ENCODE assay signal across 19 mouse cellular contexts in the genomic region with DNA sequence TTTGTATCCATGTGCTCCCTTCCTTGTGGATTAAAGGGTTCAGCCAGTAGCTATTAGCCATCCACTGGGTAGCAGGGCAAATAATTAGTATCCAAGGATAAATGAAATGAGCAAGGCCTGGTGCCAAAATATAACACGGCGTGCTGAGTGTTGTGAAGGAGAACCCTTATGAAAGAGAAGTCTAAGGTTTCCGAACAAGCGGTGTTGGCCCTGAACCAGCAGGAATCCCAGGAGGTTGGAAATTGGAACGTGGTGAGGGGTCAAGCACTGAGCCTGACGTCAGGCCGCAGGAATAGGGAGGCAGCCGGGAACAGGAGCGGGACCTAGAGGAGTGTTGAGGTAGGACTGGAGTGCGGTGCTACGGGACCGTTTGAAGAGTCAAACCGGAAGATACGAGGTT. TPM values are rescaled to one million over a fixed set of nuclear protein-coding genes. Genes with fewer than 3 reads are reported as not detected.
DNase-seq lines count a peak whose midpoint lies in the region; ATAC-seq and TF ChIP-seq lines count a peak whose summit lies in the region.
"Had no signal": no experiment of that assay in that cellular context is flagged by ENCODE, and none has a peak within 500 bp of the region (broad histone marks: within the 10 kb centered on the region; RNA-seq: fewer than 3 reads in every experiment).

No protein-coding gene starts in this region.

- H3K4me1 ChIP-seq in embryonic facial prominence, embryonic 12.5 days, result no peaks in the 10 kb centered on the region
- H3K4me1 ChIP-seq in embryonic facial prominence, embryonic 10.5 days, result no peaks in the 10 kb centered on the region
- H3K4me1 ChIP-seq in heart, postnatal 0 days (ENCODE audit: control insufficient read depth, insufficient read depth), result no peaks in the 10 kb centered on the region
- peaks cover 12% of the 10 kb centered on the region for H3K4me1 ChIP-seq in testis, adult 2 months (ENCODE audit: control insufficient read depth, insufficient read depth, low read length)
- no peaks in the 10 kb centered on the region for H3K4me1 ChIP-seq in liver, postnatal 0 days (ENCODE audit: insufficient read depth)
- H3K4me1 ChIP-seq: embryonic facial prominence, embryonic 13.5 days; kidney, embryonic 15.5 days; megakaryocyte, embryonic 14.5 days; neural tube, embryonic 13.5 days; stomach, embryonic 15.5 days had no signal

- no peak overlapping the region for H3K4me2 ChIP-seq in embryonic facial prominence, embryonic 12.5 days (replicated peaks)
- no peak overlapping the region for H3K4me2 ChIP-seq in heart, postnatal 0 days (ENCODE audit: low read depth, low read length)
- H3K4me2 ChIP-seq in liver, postnatal 0 days (ENCODE audit: low read depth, low read length), result no peak overlapping the region
- H3K4me2 ChIP-seq: embryonic facial prominence, embryonic 13.5 days; heart, embryonic 11.5 days; kidney, embryonic 15.5 days; neural tube, embryonic 13.5 days; stomach, embryonic 15.5 days had no signal

- peaks cover 34% of the 10 kb centered on the region for H3K36me3 ChIP-seq in embryonic facial prominence, embryonic 12.5 days
- H3K36me3 ChIP-seq in embryonic facial prominence, embryonic 10.5 days (replicated peaks), result peaks cover 97% of the 10 kb centered on the region
- H3K36me3 ChIP-seq in heart, postnatal 0 days (replicated peaks; ENCODE audit: control insufficient read depth, insufficient read depth, low read length), result peaks cover 25% of the 10 kb centered on the region
- no peaks in the 10 kb centered on the region for H3K36me3 ChIP-seq in testis, adult 2 months (ENCODE audit: control insufficient read depth, insufficient read depth, low read length)
- H3K36me3 ChIP-seq in liver, postnatal 0 days (replicated peaks; ENCODE audit: insufficient read depth, low read length), result 0 out of 2 replicates have a peak, but pooled peaks cover 4% of the 10 kb centered on the region
- H3K36me3 ChIP-seq: stomach, embryonic 15.5 days had no signal

- TF ChIP-seq CTCF in heart, postnatal 0 days (IDR thresholded peaks at IDR 0.05; ENCODE audit: low read depth), result no peak
- TF ChIP-seq CTCF in testis, adult 2 months (IDR thresholded peaks at IDR 0.05; ENCODE audit: control insufficient read depth, insufficient read depth, insufficient replicate concordance, low read depth, low read length), result no peak
- TF ChIP-seq CTCF in liver, postnatal 0 days (IDR thresholded peaks at IDR 0.05; ENCODE audit: low read depth), result no peak

- no peak for DNase-seq in embryonic facial prominence, embryonic 10.5 days (ENCODE audit: low spot score)
- DNase-seq in heart, postnatal 0 days (ENCODE audit: low spot score), result no peak
- DNase-seq in heart, adult 18-20 months, result no peak
- no peak for DNase-seq in testis, postnatal 14 days (ENCODE audit: low spot score)
- DNase-seq in liver, postnatal 0 days, result no peak
- DNase-seq: cerebellum, adult 9-11 months; liver; midbrain, embryonic 14.5 days had no signal

- no peak overlapping the region for H3K27ac ChIP-seq in embryonic facial prominence, embryonic 12.5 days
- H3K27ac ChIP-seq in embryonic facial prominence, embryonic 10.5 days (replicated peaks), result no peak overlapping the region
- no peak overlapping the region for H3K27ac ChIP-seq in heart, postnatal 0 days (ENCODE audit: low read depth)
- no peak overlapping the region for H3K27ac ChIP-seq in testis, adult 2 months (ENCODE audit: control insufficient read depth, insufficient read depth, low read depth, low read length)
- H3K27ac ChIP-seq in liver, postnatal 0 days (ENCODE audit: low read depth), result no peak overlapping the region
- H3K27ac ChIP-seq: embryonic facial prominence, embryonic 13.5 days; kidney, embryonic 15.5 days; neural tube, embryonic 13.5 days; stomach, embryonic 15.5 days had no signal

- H3K4me3 ChIP-seq in embryonic facial prominence, embryonic 12.5 days, result no peak overlapping the region
- H3K4me3 ChIP-seq in embryonic facial prominence, embryonic 10.5 days, result no peak overlapping the region
- H3K4me3 ChIP-seq in heart, postnatal 0 days (ENCODE audit: low read depth, low read length), result no peak overlapping the region
- H3K4me3 ChIP-seq in testis, adult 2 months (ENCODE audit: control insufficient read depth, low read depth, low read length), result peak overlapping the region; percentile 19
- no peak overlapping the region for H3K4me3 ChIP-seq in liver, postnatal 0 days (ENCODE audit: low read depth, low read length)
- H3K4me3 ChIP-seq: embryonic facial prominence, embryonic 13.5 days; kidney, embryonic 15.5 days; megakaryocyte, embryonic 14.5 days; neural tube, embryonic 13.5 days; stomach, embryonic 15.5 days had no signal

- no peaks in the 10 kb centered on the region for H3K27me3 ChIP-seq in embryonic facial prominence, embryonic 12.5 days
- H3K27me3 ChIP-seq in embryonic facial prominence, embryonic 10.5 days (replicated peaks; ENCODE audit: low read depth, poor library complexity, severe bottlenecking), result no peaks in the 10 kb centered on the region
- H3K27me3 ChIP-seq in heart, postnatal 0 days (ENCODE audit: control insufficient read depth, insufficient read depth, low read length), result no peaks in the 10 kb centered on the region
- H3K27me3 ChIP-seq in testis, adult 2 months (ENCODE audit: control insufficient read depth, insufficient read depth, low read length), result no peaks in the 10 kb centered on the region
- H3K27me3 ChIP-seq in liver, postnatal 0 days (ENCODE audit: insufficient read depth, low read length), result no peaks in the 10 kb centered on the region
- H3K27me3 ChIP-seq: CH12.LX; embryonic facial prominence, embryonic 13.5 days; kidney, embryonic 15.5 days; megakaryocyte, embryonic 14.5 days; neural tube, embryonic 13.5 days; stomach, embryonic 15.5 days had no signal

- no peaks in the 10 kb centered on the region for H3K9me3 ChIP-seq in embryonic facial prominence, embryonic 12.5 days
- no peaks in the 10 kb centered on the region for H3K9me3 ChIP-seq in embryonic facial prominence, embryonic 10.5 days
- H3K9me3 ChIP-seq in heart, postnatal 0 days (replicated peaks; ENCODE audit: control insufficient read depth, low read length), result no peaks in the 10 kb centered on the region
- no peaks in the 10 kb centered on the region for H3K9me3 ChIP-seq in liver, postnatal 0 days (ENCODE audit: low read length)
- H3K9me3 ChIP-seq: embryonic facial prominence, embryonic 13.5 days; kidney, embryonic 15.5 days; megakaryocyte, embryonic 14.5 days; neural tube, embryonic 13.5 days; stomach, embryonic 15.5 days had no signal

- WGBS in embryonic facial prominence, embryonic 12.5 days, result 80% methylated on average over 14 of the region's 14 CpGs
- WGBS in embryonic facial prominence, embryonic 10.5 days, result 92% methylated on average over 14 of the region's 14 CpGs
- WGBS in heart, postnatal 0 days, result 62% methylated on average over 14 of the region's 14 CpGs
- WGBS in liver, postnatal 0 days (ENCODE audit: insufficient replicate concordance), result 89% methylated on average over 14 of the region's 14 CpGs

- TF ChIP-seq EP300 in heart, postnatal 0 days (IDR thresholded peaks at IDR 0.05; ENCODE audit: low read depth), result no peak
- no peak for TF ChIP-seq EP300 in liver, postnatal 0 days (IDR thresholded peaks at IDR 0.05; ENCODE audit: low read depth)

- no peak overlapping the region for H3K9ac ChIP-seq in embryonic facial prominence, embryonic 12.5 days
- no peak overlapping the region for H3K9ac ChIP-seq in heart, postnatal 0 days (replicated peaks; ENCODE audit: low read depth, low read length)
- H3K9ac ChIP-seq in liver, postnatal 0 days (replicated peaks), result no peak overlapping the region
- H3K9ac ChIP-seq: embryonic facial prominence, embryonic 13.5 days; kidney, embryonic 15.5 days; neural tube, embryonic 13.5 days; stomach, embryonic 15.5 days had no signal

- TF ChIP-seq POLR2A in testis, adult 2 months (IDR thresholded peaks at IDR 0.05; ENCODE audit: control insufficient read depth, low read depth, low read length), result no peak

- ATAC-seq in embryonic facial prominence, embryonic 12.5 days (ENCODE audit: insufficient number of reproducible peaks, insufficient read depth, low FRiP score, low TSS enrichment), result 0 out of 2 replicates have a peak, but pooled peaks have one; percentile 28
- ATAC-seq in heart, postnatal 0 days (ENCODE audit: insufficient read depth, low read depth), result peak; percentile 24; the same call in 1 of the 2 replicates
- no peak for ATAC-seq in liver, postnatal 0 days
- ATAC-seq: hindbrain, embryonic 16.5 days; intestine, embryonic 16.5 days had no signal

RNA-seq across cellular contexts. Expression of a gene that starts 19.9 kb away (rescaled TPM):
- 42.7 and 46.9 TPM in 2 replicates for polyA plus RNA-seq in embryonic facial prominence, embryonic 12.5 days (2016; fragmentation: Nextera tagmentation; extraction: Ambion mirVana)
- 53.9 and 60.7 TPM in 2 replicates for polyA plus RNA-seq in embryonic facial prominence, embryonic 10.5 days (2016; fragmentation: Nextera tagmentation; extraction: Ambion mirVana)
- 18.1 and 25.9 TPM in 2 replicates for total RNA-seq in heart, postnatal 0 days (2014; rRNA removed; ENCODE audit: low replicate concordance)
- polyA plus RNA-seq in heart, postnatal 0 days (2015; fragmentation: Nextera tagmentation; extraction: Ambion mirVana), result 21.3 and 23.0 TPM in 2 replicates
- total RNA-seq in heart, adult 18-20 months (2021), result 10 to 100 TPM; 18.2 to 19.6 TPM
- 4.3 and 6.0 TPM in 2 replicates for polyA plus RNA-seq in testis, adult 2 months (2012; rRNA removed)
- polyA plus RNA-seq in liver, postnatal 0 days (2015; fragmentation: Nextera tagmentation; extraction: Ambion mirVana), result 2.3 and 2.4 TPM in 2 replicates
- total RNA-seq: CH12.LX had no signal

RNA-seq across cellular contexts. Expression of a gene that starts 25.3 kb away (rescaled TPM):
- polyA plus RNA-seq in embryonic facial prominence, embryonic 12.5 days (2016; fragmentation: Nextera tagmentation; extraction: Ambion mirVana), result 124 and 130 TPM in 2 replicates
- 110 and 112 TPM in 2 replicates for polyA plus RNA-seq in embryonic facial prominence, embryonic 10.5 days (2016; fragmentation: Nextera tagmentation; extraction: Ambion mirVana)
- 17.7 and 31.6 TPM in 2 replicates for total RNA-seq in heart, postnatal 0 days (2014; rRNA removed; ENCODE audit: low replicate concordance)
- 14.7 and 15.2 TPM in 2 replicates for polyA plus RNA-seq in heart, postnatal 0 days (2015; fragmentation: Nextera tagmentation; extraction: Ambion mirVana)
- total RNA-seq in heart, adult 18-20 months (2021), result 10 to 100 TPM; 10.7 TPM
- polyA plus RNA-seq in testis, adult 2 months (2012; rRNA removed), result 32.4 and 39.8 TPM in 2 replicates
- polyA plus RNA-seq in liver, postnatal 0 days (2015; fragmentation: Nextera tagmentation; extraction: Ambion mirVana), result 0.36 TPM in 2 replicates

Comparison
In these comparisons a context has a peak if more than half of its experiments do, and no peak if none do; other contexts are left out.
1. RNA of a gene that starts 25.3 kb away (polyA plus RNA-seq): 124 to 130 TPM in embryonic facial prominence, embryonic 12.5 days, 110 to 112 TPM in embryonic facial prominence, embryonic 10.5 days, 32.4 to 39.8 TPM in testis, adult 2 months and 14.7 to 15.2 TPM in heart, postnatal 0 days; 0.36 TPM in liver, postnatal 0 days; every median in the first group is over 10 times any median in the second.